Mouse (Mus musculus): ENCODE measurements around the gene Tmbim6. TPM values are rescaled to one million over a fixed set of nuclear protein-coding genes. Genes with fewer than 3 reads are reported as not detected.

Gene Tmbim6
- polyA plus RNA-seq, 1 experiment from 2014 or later, result 257 TPM

- Histone ChIP-seq H3K4me1 (ENCODE audit: control insufficient read depth, insufficient read depth, low read length) (no peaks in the 10 kb centered on the region), H3K27ac (ENCODE audit: low read depth, low read length) (no peak overlapping the region), H3K27me3 (ENCODE audit: control insufficient read depth, insufficient read depth, low read length) (no peaks in the 10 kb centered on the region), H3K9me3 (ENCODE audit: control insufficient read depth, low read length) (no peaks in the 10 kb centered on the region), H3K36me3 (ENCODE audit: control insufficient read depth, insufficient read depth, low read length) (peaks cover 58% of the 10 kb centered on the region), H3K4me2 (ENCODE audit: low read depth, low read length) (no peak overlapping the region), H3K4me3 (ENCODE audit: low read depth, low read length) (no peak overlapping the region), H3K9ac (replicated peaks; ENCODE audit: low read depth, low read length) (no peak overlapping the region)
- no peak for ATAC-seq (ENCODE audit: low read depth)
- WGBS, result 93% methylated on average over 9 of the region's 9 CpGs
Measured at GRCm38 (mm10) chr15:99405150-99405549, 12.5 kb downstream of the Tmbim6 start.

GRCm38 (mm10) chr15:99406986-99407570 is 14.4 kb downstream of the Tmbim6 start:
- H3K9ac ChIP-seq (replicated peaks; ENCODE audit: low read depth, low read length), result no peak overlapping the region
- H3K27ac ChIP-seq (ENCODE audit: low read depth, low read length), result no peak overlapping the region
- no peak overlapping the region for H3K4me2 ChIP-seq (ENCODE audit: low read depth, low read length)
- no peak overlapping the region for H3K4me3 ChIP-seq (ENCODE audit: low read depth, low read length)
- peaks cover 58% of the 10 kb centered on the region for H3K36me3 ChIP-seq (ENCODE audit: control insufficient read depth, insufficient read depth, low read length)
- H3K4me1 ChIP-seq (ENCODE audit: control insufficient read depth, insufficient read depth, low read length), result no peaks in the 10 kb centered on the region
- no peak for ATAC-seq (ENCODE audit: low read depth)
- WGBS, result 92% methylated on average over 15 of the region's 15 CpGs
- no peaks in the 10 kb centered on the region for H3K9me3 ChIP-seq (ENCODE audit: control insufficient read depth, low read length)
- H3K27me3 ChIP-seq (ENCODE audit: control insufficient read depth, insufficient read depth, low read length), result no peaks in the 10 kb centered on the region

- Histone ChIP-seq H3K9me3 (ENCODE audit: control insufficient read depth, low read length) (no peaks in the 10 kb centered on the region), H3K4me1 (ENCODE audit: control insufficient read depth, insufficient read depth, low read length) (no peaks in the 10 kb centered on the region), H3K4me3 (ENCODE audit: low read depth, low read length) (no peak overlapping the region), H3K9ac (replicated peaks; ENCODE audit: low read depth, low read length) (no peak overlapping the region), H3K4me2 (ENCODE audit: low read depth, low read length) (no peak overlapping the region), H3K36me3 (ENCODE audit: control insufficient read depth, insufficient read depth, low read length) (peaks cover 53% of the 10 kb centered on the region), H3K27me3 (ENCODE audit: control insufficient read depth, insufficient read depth, low read length) (no peaks in the 10 kb centered on the region), H3K27ac (ENCODE audit: low read depth, low read length) (no peak overlapping the region)
- ATAC-seq (ENCODE audit: low read depth), result no peak
- WGBS, result 97% methylated on average over 9 of the region's 9 CpGs
Measured at GRCm38 (mm10) chr15:99408845-99409244, 16.2 kb downstream of the Tmbim6 start.

DNA sequence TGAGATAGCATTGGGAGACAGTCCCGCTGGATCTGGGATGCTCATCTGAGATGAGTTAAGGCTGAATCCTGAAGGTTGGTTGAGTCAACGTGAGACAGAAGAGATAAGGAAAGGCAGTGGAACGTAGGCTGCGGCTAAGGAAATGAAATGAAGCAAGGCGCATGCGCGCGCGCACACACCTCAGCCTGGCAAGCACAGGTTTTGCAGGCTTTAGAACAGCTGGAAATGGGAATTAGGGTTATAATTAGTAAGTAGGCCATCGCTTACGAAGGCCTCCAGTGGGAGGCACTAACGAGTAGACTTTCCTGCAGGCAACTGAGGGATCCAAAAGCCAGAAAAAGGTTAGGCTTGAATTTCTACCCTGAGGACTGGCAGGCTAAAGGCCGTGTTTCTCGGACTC is 19.1 kb downstream of the Tmbim6 start:
- ATAC-seq (ENCODE audit: low read depth), result no peak
- H3K27me3 ChIP-seq (ENCODE audit: control insufficient read depth, insufficient read depth, low read length), result no peaks in the 10 kb centered on the region
- H3K4me3 ChIP-seq (ENCODE audit: low read depth, low read length), result no peak overlapping the region
- WGBS, result 60% methylated on average over 14 of the region's 14 CpGs
- H3K9ac ChIP-seq (replicated peaks; ENCODE audit: low read depth, low read length), result no peak overlapping the region
- H3K27ac ChIP-seq (ENCODE audit: low read depth, low read length), result no peak overlapping the region
- no peaks in the 10 kb centered on the region for H3K9me3 ChIP-seq (ENCODE audit: control insufficient read depth, low read length)
- H3K4me1 ChIP-seq (ENCODE audit: control insufficient read depth, insufficient read depth, low read length), result no peaks in the 10 kb centered on the region
- H3K36me3 ChIP-seq (ENCODE audit: control insufficient read depth, insufficient read depth, low read length), result peaks cover 30% of the 10 kb centered on the region
- no peak overlapping the region for H3K4me2 ChIP-seq (ENCODE audit: low read depth, low read length)

GRCm38 (mm10) chr15:99415793-99416192 is 23.1 kb downstream of the Tmbim6 start:
- no peak for ATAC-seq (ENCODE audit: low read depth)

GRCm38 (mm10) chr15:99416348-99416882 is 23.7 kb downstream of the Tmbim6 start:
- no peak overlapping the region for H3K9ac ChIP-seq (replicated peaks; ENCODE audit: low read depth, low read length)
- H3K27me3 ChIP-seq (ENCODE audit: control insufficient read depth, insufficient read depth, low read length), result no peaks in the 10 kb centered on the region
- no peak overlapping the region for H3K4me3 ChIP-seq (ENCODE audit: low read depth, low read length)
- no peak for ATAC-seq (ENCODE audit: low read depth)
- H3K27ac ChIP-seq (ENCODE audit: low read depth, low read length), result no peak overlapping the region
- H3K9me3 ChIP-seq (ENCODE audit: control insufficient read depth, low read length), result no peaks in the 10 kb centered on the region
- whole genome bisulfite sequencing, result 22% methylated on average over 13 of the region's 13 CpGs
- H3K4me1 ChIP-seq (ENCODE audit: control insufficient read depth, insufficient read depth, low read length), result peaks cover 12% of the 10 kb centered on the region
- no peak overlapping the region for H3K4me2 ChIP-seq (ENCODE audit: low read depth, low read length)
- no peaks in the 10 kb centered on the region for H3K36me3 ChIP-seq (ENCODE audit: control insufficient read depth, insufficient read depth, low read length)

More at GRCm38 (mm10) chr15:99415793-99416192, 23.1 kb downstream of the Tmbim6 start:
- no peak overlapping the region for H3K27ac ChIP-seq (ENCODE audit: low read depth, low read length)
- H3K4me1 ChIP-seq (ENCODE audit: control insufficient read depth, insufficient read depth, low read length), result peaks cover 6% of the 10 kb centered on the region
- WGBS, result 10% methylated on average over 2 of the region's 2 CpGs
- H3K4me2 ChIP-seq (ENCODE audit: low read depth, low read length), result no peak overlapping the region
- H3K36me3 ChIP-seq (ENCODE audit: control insufficient read depth, insufficient read depth, low read length), result no peaks in the 10 kb centered on the region
- no peak overlapping the region for H3K9ac ChIP-seq (replicated peaks; ENCODE audit: low read depth, low read length)
- H3K9me3 ChIP-seq (ENCODE audit: control insufficient read depth, low read length), result no peaks in the 10 kb centered on the region
- H3K27me3 ChIP-seq (ENCODE audit: control insufficient read depth, insufficient read depth, low read length), result no peaks in the 10 kb centered on the region
- no peak overlapping the region for H3K4me3 ChIP-seq (ENCODE audit: low read depth, low read length)

DNA sequence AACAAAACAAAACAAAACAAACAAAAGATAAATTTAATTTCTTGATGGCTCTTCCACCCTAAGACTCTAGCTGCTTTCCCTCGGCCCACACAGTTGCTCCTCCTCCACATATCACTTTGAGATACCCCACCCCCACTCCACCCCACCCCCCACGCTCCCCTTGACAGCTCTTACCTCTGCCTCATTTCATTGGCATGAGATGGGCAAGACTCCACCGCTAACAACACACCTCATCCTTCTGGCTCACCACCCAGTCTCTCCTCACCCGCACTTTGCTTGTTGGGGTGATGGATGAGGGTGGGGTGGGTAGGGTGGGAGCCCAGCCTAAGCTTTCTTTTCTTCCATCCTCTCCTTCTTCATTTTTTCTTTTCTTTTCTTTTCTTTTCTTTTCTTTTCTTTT is 24.3 kb downstream of the Tmbim6 start:
- H3K4me3 ChIP-seq (ENCODE audit: low read depth, low read length), result no peak overlapping the region
- H3K27ac ChIP-seq (ENCODE audit: low read depth, low read length), result no peak overlapping the region
- H3K27me3 ChIP-seq (ENCODE audit: control insufficient read depth, insufficient read depth, low read length), result no peaks in the 10 kb centered on the region
- peaks cover 12% of the 10 kb centered on the region for H3K4me1 ChIP-seq (ENCODE audit: control insufficient read depth, insufficient read depth, low read length)
- no peak overlapping the region for H3K4me2 ChIP-seq (ENCODE audit: low read depth, low read length)
- ATAC-seq (ENCODE audit: low read depth), result no peak
- H3K9me3 ChIP-seq (ENCODE audit: control insufficient read depth, low read length), result no peaks in the 10 kb centered on the region
- 0 out of 2 replicates have a peak, but pooled peaks cover under 1% of the 10 kb centered on the region for H3K36me3 ChIP-seq (ENCODE audit: control insufficient read depth, insufficient read depth, low read length)
- 25% methylated on average over 4 of the region's 4 CpGs for WGBS
- no peak overlapping the region for H3K9ac ChIP-seq (replicated peaks; ENCODE audit: low read depth, low read length)

DNA sequence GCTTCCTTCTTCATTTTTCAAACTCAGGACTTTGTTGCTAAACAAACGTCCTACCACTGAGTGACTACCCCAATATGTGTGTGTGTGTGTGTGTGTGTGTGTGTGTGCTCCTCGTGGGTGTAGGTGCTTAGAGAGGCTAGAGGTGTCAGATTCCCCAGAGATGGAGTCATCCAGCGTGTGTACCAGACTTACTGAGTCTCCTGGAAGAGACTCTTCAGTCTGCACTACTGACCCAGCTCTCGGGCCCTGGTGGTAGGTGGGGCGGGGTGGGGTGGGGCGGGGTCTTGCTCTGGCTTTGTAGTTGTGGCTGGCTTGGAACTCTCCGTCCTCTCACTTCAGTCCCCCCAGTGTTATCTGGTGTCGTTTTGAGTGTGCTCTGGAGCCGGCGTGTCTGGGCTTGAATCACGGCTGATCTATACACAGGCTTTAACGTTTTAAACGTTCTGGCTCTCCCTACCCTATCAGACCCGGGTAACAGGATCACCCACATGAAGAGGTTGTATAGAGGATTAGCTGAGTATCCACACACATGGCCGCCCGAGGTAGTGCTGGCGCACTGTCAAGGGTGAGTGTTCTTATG is 25.1 kb downstream of the Tmbim6 start:
- no peak overlapping the region for H3K4me3 ChIP-seq (ENCODE audit: low read depth, low read length)
- H3K4me2 ChIP-seq (ENCODE audit: low read depth, low read length), result no peak overlapping the region
- H3K36me3 ChIP-seq (ENCODE audit: control insufficient read depth, insufficient read depth, low read length), result peaks cover 8% of the 10 kb centered on the region; the same call in 1 of the 2 replicates
- H3K4me1 ChIP-seq (ENCODE audit: control insufficient read depth, insufficient read depth, low read length), result peaks cover 12% of the 10 kb centered on the region
- ATAC-seq (ENCODE audit: low read depth), result no peak
- no peak overlapping the region for H3K9ac ChIP-seq (replicated peaks; ENCODE audit: low read depth, low read length)
- WGBS, result 50% methylated on average over 17 of the region's 17 CpGs
- H3K9me3 ChIP-seq (ENCODE audit: control insufficient read depth, low read length), result no peaks in the 10 kb centered on the region
- H3K27ac ChIP-seq (ENCODE audit: low read depth, low read length), result no peak overlapping the region
- no peaks in the 10 kb centered on the region for H3K27me3 ChIP-seq (ENCODE audit: control insufficient read depth, insufficient read depth, low read length)

- peak overlapping the region; percentile 60 for H3K27ac ChIP-seq (ENCODE audit: low read depth, low read length)
- H3K9ac ChIP-seq (replicated peaks; ENCODE audit: low read depth, low read length), result no peak overlapping the region
- H3K9me3 ChIP-seq (ENCODE audit: control insufficient read depth, low read length), result no peaks in the 10 kb centered on the region
- peaks cover 16% of the 10 kb centered on the region for H3K36me3 ChIP-seq (ENCODE audit: control insufficient read depth, insufficient read depth, low read length)
- H3K4me2 ChIP-seq (ENCODE audit: low read depth, low read length), result peak overlapping the region; percentile 24; the same call in 1 of the 2 replicates
- H3K27me3 ChIP-seq (ENCODE audit: control insufficient read depth, insufficient read depth, low read length), result no peaks in the 10 kb centered on the region
- WGBS, result 19% methylated on average over 5 of the region's 5 CpGs
- no peak for ATAC-seq (ENCODE audit: low read depth)
- H3K4me3 ChIP-seq (ENCODE audit: low read depth, low read length), result no peak overlapping the region
- peaks cover 12% of the 10 kb centered on the region for H3K4me1 ChIP-seq (ENCODE audit: control insufficient read depth, insufficient read depth, low read length)
Measured at GRCm38 (mm10) chr15:99420101-99420500, 27.4 kb downstream of the Tmbim6 start.
